Mouse (Mus musculus): ENCODE results near the gene Dnajb12. TPM values are rescaled to one million over a fixed set of nuclear protein-coding genes. Genes with fewer than 3 reads are reported as not detected.
A peak's percentile ranks its signal among the peaks of the same experiment; 100 is the strongest.

The Dnajb12 gene
- polyA plus RNA-seq, 1 experiment from 2014 or later: 27.6 TPM

- no peaks in the 10 kb centered on the region for H3K36me3 ChIP-seq (ENCODE audit: control insufficient read depth, insufficient read depth, low read length)
- no peaks in the 10 kb centered on the region for H3K9me3 ChIP-seq (ENCODE audit: control insufficient read depth, low read length)
- H3K4me3 ChIP-seq (ENCODE audit: low read length): no peak overlapping the region
- no peak overlapping the region for H3K4me2 ChIP-seq (ENCODE audit: low read depth, low read length)
- ATAC-seq: no peak
- no peak overlapping the region for H3K27ac ChIP-seq (ENCODE audit: low read length)
- 83% methylated on average over 11 of the region's 11 CpGs for WGBS
- peaks cover 3% of the 10 kb centered on the region; the same call in 1 of the 2 replicates for H3K4me1 ChIP-seq (ENCODE audit: control insufficient read depth, insufficient read depth, low read length)
- H3K27me3 ChIP-seq (replicated peaks; ENCODE audit: control insufficient read depth, insufficient read depth, low read length): no peaks in the 10 kb centered on the region
- H3K9ac ChIP-seq (ENCODE audit: low read depth, low read length): no peak overlapping the region
Observed at GRCm38 (mm10) chr10:59848079-59848877, 31.1 kb upstream of the Dnajb12 start.

GRCm38 (mm10) chr10:59848953-59849352 is 30.4 kb upstream of the Dnajb12 start:
- Histone ChIP-seq H3K9ac (ENCODE audit: low read depth, low read length) (no peak overlapping the region), H3K27me3 (replicated peaks; ENCODE audit: control insufficient read depth, insufficient read depth, low read length) (no peaks in the 10 kb centered on the region), H3K36me3 (ENCODE audit: control insufficient read depth, insufficient read depth, low read length) (no peaks in the 10 kb centered on the region), H3K4me1 (ENCODE audit: control insufficient read depth, insufficient read depth, low read length) (peaks cover 3% of the 10 kb centered on the region; the same call in 1 of the 2 replicates), H3K27ac (ENCODE audit: low read length) (no peak overlapping the region), H3K4me2 (ENCODE audit: low read depth, low read length) (no peak overlapping the region), H3K4me3 (ENCODE audit: low read length) (no peak overlapping the region), H3K9me3 (ENCODE audit: control insufficient read depth, low read length) (no peaks in the 10 kb centered on the region)
- no peak for ATAC-seq
- 70% methylated on average over 9 of the region's 9 CpGs for WGBS

- no peaks in the 10 kb centered on the region for H3K9me3 ChIP-seq (ENCODE audit: control insufficient read depth, low read length)
- no peak for ATAC-seq
- H3K4me3 ChIP-seq (ENCODE audit: low read length): no peak overlapping the region
- no peaks in the 10 kb centered on the region for H3K36me3 ChIP-seq (ENCODE audit: control insufficient read depth, insufficient read depth, low read length)
- H3K4me2 ChIP-seq (ENCODE audit: low read depth, low read length): no peak overlapping the region
- no peak overlapping the region for H3K27ac ChIP-seq (ENCODE audit: low read length)
- no peaks in the 10 kb centered on the region; the same call in 1 of the 2 replicates for H3K4me1 ChIP-seq (ENCODE audit: control insufficient read depth, insufficient read depth, low read length)
- WGBS: 81% methylated on average over 7 of the region's 7 CpGs
- H3K9ac ChIP-seq (ENCODE audit: low read depth, low read length): no peak overlapping the region
- no peaks in the 10 kb centered on the region for H3K27me3 ChIP-seq (replicated peaks; ENCODE audit: control insufficient read depth, insufficient read depth, low read length)
Observed at GRCm38 (mm10) chr10:59849371-59849770, 30.0 kb upstream of the Dnajb12 start.

- Histone ChIP-seq H3K27me3 (replicated peaks; ENCODE audit: control insufficient read depth, insufficient read depth, low read length) (no peaks in the 10 kb centered on the region), H3K36me3 (ENCODE audit: control insufficient read depth, insufficient read depth, low read length) (no peaks in the 10 kb centered on the region), H3K27ac (ENCODE audit: low read length) (no peak overlapping the region), H3K9ac (ENCODE audit: low read depth, low read length) (no peak overlapping the region), H3K4me1 (ENCODE audit: control insufficient read depth, insufficient read depth, low read length) (no peaks in the 10 kb centered on the region; the same call in 1 of the 2 replicates), H3K9me3 (ENCODE audit: control insufficient read depth, low read length) (no peaks in the 10 kb centered on the region), H3K4me2 (ENCODE audit: low read depth, low read length) (no peak overlapping the region), H3K4me3 (ENCODE audit: low read length) (no peak overlapping the region)
- WGBS: 66% methylated on average over 5 of the region's 5 CpGs
- peak; percentile 75 for ATAC-seq
Observed at GRCm38 (mm10) chr10:59857157-59857556, 22.2 kb upstream of the Dnajb12 start.

- Histone ChIP-seq H3K27me3 (replicated peaks; ENCODE audit: control insufficient read depth, insufficient read depth, low read length) (no peaks in the 10 kb centered on the region), H3K4me1 (ENCODE audit: control insufficient read depth, insufficient read depth, low read length) (no peaks in the 10 kb centered on the region; the same call in 1 of the 2 replicates), H3K27ac (ENCODE audit: low read length) (no peak overlapping the region), H3K4me3 (ENCODE audit: low read length) (no peak overlapping the region), H3K36me3 (ENCODE audit: control insufficient read depth, insufficient read depth, low read length) (peaks cover 4% of the 10 kb centered on the region; the same call in 1 of the 2 replicates), H3K4me2 (ENCODE audit: low read depth, low read length) (no peak overlapping the region), H3K9me3 (ENCODE audit: control insufficient read depth, low read length) (no peaks in the 10 kb centered on the region), H3K9ac (ENCODE audit: low read depth, low read length) (no peak overlapping the region)
- ATAC-seq: no peak
- 68% methylated on average over 9 of the region's 9 CpGs for WGBS
Observed at GRCm38 (mm10) chr10:59860684-59861083, 18.7 kb upstream of the Dnajb12 start.

GRCm38 (mm10) chr10:59861201-59861600 is 18.2 kb upstream of the Dnajb12 start:
- no peak overlapping the region for H3K4me2 ChIP-seq (ENCODE audit: low read depth, low read length)
- WGBS: 83% methylated on average over 10 of the region's 10 CpGs
- H3K27ac ChIP-seq (ENCODE audit: low read length): no peak overlapping the region
- H3K9ac ChIP-seq (ENCODE audit: low read depth, low read length): no peak overlapping the region
- no peaks in the 10 kb centered on the region for H3K9me3 ChIP-seq (ENCODE audit: control insufficient read depth, low read length)
- H3K4me1 ChIP-seq (ENCODE audit: control insufficient read depth, insufficient read depth, low read length): no peaks in the 10 kb centered on the region; the same call in 1 of the 2 replicates
- no peak overlapping the region for H3K4me3 ChIP-seq (ENCODE audit: low read length)
- H3K36me3 ChIP-seq (ENCODE audit: control insufficient read depth, insufficient read depth, low read length): peaks cover 4% of the 10 kb centered on the region; the same call in 1 of the 2 replicates
- ATAC-seq: no peak
- H3K27me3 ChIP-seq (replicated peaks; ENCODE audit: control insufficient read depth, insufficient read depth, low read length): no peaks in the 10 kb centered on the region

- Histone ChIP-seq H3K27me3 (replicated peaks; ENCODE audit: control insufficient read depth, insufficient read depth, low read length) (no peaks in the 10 kb centered on the region), H3K9me3 (ENCODE audit: control insufficient read depth, low read length) (no peaks in the 10 kb centered on the region), H3K9ac (ENCODE audit: low read depth, low read length) (no peak overlapping the region), H3K27ac (ENCODE audit: low read length) (no peak overlapping the region), H3K4me3 (ENCODE audit: low read length) (no peak overlapping the region), H3K4me1 (ENCODE audit: control insufficient read depth, insufficient read depth, low read length) (no peaks in the 10 kb centered on the region; the same call in 1 of the 2 replicates), H3K4me2 (ENCODE audit: low read depth, low read length) (no peak overlapping the region), H3K36me3 (ENCODE audit: control insufficient read depth, insufficient read depth, low read length) (peaks cover 4% of the 10 kb centered on the region; the same call in 1 of the 2 replicates)
- 83% methylated on average over 6 of the region's 6 CpGs for WGBS
- no peak for ATAC-seq
Observed at GRCm38 (mm10) chr10:59862816-59863440, 16.4 kb upstream of the Dnajb12 start.

- Histone ChIP-seq H3K4me2 (ENCODE audit: low read depth, low read length) (no peak overlapping the region), H3K27ac (ENCODE audit: low read length) (no peak overlapping the region), H3K9me3 (ENCODE audit: control insufficient read depth, low read length) (no peaks in the 10 kb centered on the region), H3K4me1 (ENCODE audit: control insufficient read depth, insufficient read depth, low read length) (no peaks in the 10 kb centered on the region; the same call in 1 of the 2 replicates), H3K9ac (ENCODE audit: low read depth, low read length) (no peak overlapping the region), H3K36me3 (ENCODE audit: control insufficient read depth, insufficient read depth, low read length) (peaks cover 4% of the 10 kb centered on the region; the same call in 1 of the 2 replicates), H3K27me3 (replicated peaks; ENCODE audit: control insufficient read depth, insufficient read depth, low read length) (no peaks in the 10 kb centered on the region), H3K4me3 (ENCODE audit: low read length) (no peak overlapping the region)
- ATAC-seq: no peak
- WGBS: 52% methylated on average over 4 of the region's 4 CpGs
Observed at GRCm38 (mm10) chr10:59863620-59864019, 15.7 kb upstream of the Dnajb12 start.

- no peak for ATAC-seq
- H3K27me3 ChIP-seq (replicated peaks; ENCODE audit: control insufficient read depth, insufficient read depth, low read length): no peaks in the 10 kb centered on the region
- WGBS: 78% methylated on average over 19 of the region's 19 CpGs
- no peak overlapping the region for H3K27ac ChIP-seq (ENCODE audit: low read length)
- peaks cover 4% of the 10 kb centered on the region; the same call in 1 of the 2 replicates for H3K36me3 ChIP-seq (ENCODE audit: control insufficient read depth, insufficient read depth, low read length)
- no peak overlapping the region for H3K4me3 ChIP-seq (ENCODE audit: low read length)
- H3K9ac ChIP-seq (ENCODE audit: low read depth, low read length): 0 out of 2 replicates have a peak overlapping the region, but pooled peaks have one; percentile 11
- no peaks in the 10 kb centered on the region for H3K9me3 ChIP-seq (ENCODE audit: control insufficient read depth, low read length)
- H3K4me2 ChIP-seq (ENCODE audit: low read depth, low read length): no peak overlapping the region
- H3K4me1 ChIP-seq (ENCODE audit: control insufficient read depth, insufficient read depth, low read length): no peaks in the 10 kb centered on the region; the same call in 1 of the 2 replicates
Observed at GRCm38 (mm10) chr10:59864232-59864875, 15.0 kb upstream of the Dnajb12 start.
